Mouse (Mus musculus) embryonic facial prominence, embryonic 10.5 days (tissue): ENCODE data around the gene Dlx6. TPM values are rescaled to one million over a fixed set of nuclear protein-coding genes. Genes with fewer than 3 reads are reported as not detected.

Source experiments
- DNase-seq: peaks from one replicate; pipeline ENCODE4 v3.0.0-alpha.2; 2017; ENCODE audit warnings: low spot score
- H3K27ac ChIP-seq: fragments of 300-500 bp; sonication (generic); replicated peaks from 2 replicates; pipeline ENCODE4 v1.5.1; 2016; ENCODE audit warnings: mild to moderate bottlenecking
- H3K27me3 ChIP-seq: fragments of 300-500 bp; sonication (generic); replicated peaks from 2 replicates; pipeline ENCODE4 v1.6.1; 2016; ENCODE audit warnings: low read depth, mild to moderate bottlenecking; ENCODE audit not compliant: poor library complexity, severe bottlenecking
- H3K36me3 ChIP-seq: fragments of 300-500 bp; sonication (generic); replicated peaks from 2 replicates; pipeline ENCODE4 v1.6.1; 2016; ENCODE audit warnings: mild to moderate bottlenecking, moderate library complexity
- H3K4me1 ChIP-seq: fragments of 300-500 bp; sonication (generic); 2 replicates; pipeline ENCODE4 v1.6.1; 2016
- H3K4me3 ChIP-seq: fragments of 300-500 bp; sonication (generic); 2 replicates; pipeline ENCODE4 v1.5.1; 2016; ENCODE audit warnings: mild to moderate bottlenecking, moderate library complexity
- H3K9me3 ChIP-seq: fragments of 300-500 bp; sonication (generic); 2 replicates; pipeline ENCODE4 v1.6.1; 2016; ENCODE audit warnings: mild to moderate bottlenecking
- WGBS: fragments of 180-500 bp; shearing (Covaris S2); methylation state at CpG from one replicate; pipeline ENCODE4 v1.1.7; 2016; 5-methylcytosine and 5-hydroxymethylcytosine counted together
- polyA plus RNA-seq: library from polyadenylated mRNA; unstranded; fragments of >200 nt; fragmentation: Nextera tagmentation; extraction: Ambion mirVana; gene quantifications from 2 replicates; pipeline ENCODE4 v1.2.1, GENCODE M21; 2016

Dlx6 gene
- polyA plus RNA-seq, 1 experiment from 2014 or later = 5.9 TPM

GRCm38 (mm10) chr6:6873476-6874072 lies 10.4 kb downstream of the Dlx6 start:
- no peak for DNase-seq
- Histone ChIP-seq H3K36me3 (peaks cover 9% of the 10 kb centered on the region), H3K4me1 (peaks cover 37% of the 10 kb centered on the region), H3K27ac (peak overlapping the region; percentile 88), H3K4me3 (peak overlapping the region; percentile 73), H3K9me3 (no peaks in the 10 kb centered on the region), H3K27me3 (peaks cover 100% of the 10 kb centered on the region)
- 1% methylated on average over 19 of the region's 19 CpGs for WGBS

GRCm38 (mm10) chr6:6874073-6874771 lies 11.1 kb downstream of the Dlx6 start:
- peak; percentile 73 for DNase-seq
- peaks cover 44% of the 10 kb centered on the region for H3K4me1 ChIP-seq
- peak overlapping the region; percentile 73 for H3K4me3 ChIP-seq
- H3K36me3 ChIP-seq = peaks cover 14% of the 10 kb centered on the region
- peaks cover 100% of the 10 kb centered on the region for H3K27me3 ChIP-seq
- H3K27ac ChIP-seq = peak overlapping the region; percentile 88
- H3K9me3 ChIP-seq = no peaks in the 10 kb centered on the region
- WGBS = under 1% methylated on average over 25 of the region's 25 CpGs

DNA sequence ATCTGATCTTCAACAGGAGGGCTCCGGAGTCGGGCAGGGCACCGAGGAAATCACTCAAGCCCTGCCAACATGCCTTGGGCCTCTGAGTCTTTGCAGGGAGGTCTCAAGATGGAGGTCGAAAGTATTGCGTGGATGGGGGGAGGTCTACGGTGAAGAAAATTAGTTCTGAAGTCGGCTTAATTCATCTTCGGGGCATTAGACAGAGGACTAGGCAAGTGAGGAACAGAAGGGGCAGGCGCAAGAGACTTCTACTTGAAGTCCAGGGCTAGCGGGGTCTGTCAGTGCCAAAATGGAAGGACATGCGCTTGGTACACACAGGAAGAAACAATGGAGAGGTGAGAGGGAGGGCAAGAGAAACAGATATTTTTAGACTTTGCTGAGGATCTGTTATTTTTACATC lies 12.0 kb downstream of the Dlx6 start:
- H3K4me1 ChIP-seq = peaks cover 50% of the 10 kb centered on the region
- H3K36me3 ChIP-seq = peaks cover 16% of the 10 kb centered on the region
- under 1% methylated on average over 11 of the region's 11 CpGs for WGBS
- no peaks in the 10 kb centered on the region for H3K9me3 ChIP-seq
- peak overlapping the region; percentile 73 for H3K4me3 ChIP-seq
- H3K27ac ChIP-seq = peak overlapping the region; percentile 88
- peak; percentile 71 for DNase-seq
- peaks cover 100% of the 10 kb centered on the region for H3K27me3 ChIP-seq

GRCm38 (mm10) chr6:6875676-6876075 lies 12.5 kb downstream of the Dlx6 start:
- H3K4me1 ChIP-seq = peaks cover 48% of the 10 kb centered on the region
- peak overlapping the region; percentile 88 for H3K27ac ChIP-seq
- no peaks in the 10 kb centered on the region for H3K9me3 ChIP-seq
- 2% methylated on average over 9 of the region's 9 CpGs for WGBS
- H3K36me3 ChIP-seq = peaks cover 16% of the 10 kb centered on the region
- peaks cover 100% of the 10 kb centered on the region for H3K27me3 ChIP-seq
- H3K4me3 ChIP-seq = peak overlapping the region; percentile 73
- peak; percentile 44 for DNase-seq

GRCm38 (mm10) chr6:6876231-6876630 lies 13.1 kb downstream of the Dlx6 start:
- Histone ChIP-seq H3K4me1 (peaks cover 52% of the 10 kb centered on the region), H3K27ac (peak overlapping the region; percentile 88), H3K9me3 (no peaks in the 10 kb centered on the region), H3K27me3 (peaks cover 100% of the 10 kb centered on the region), H3K36me3 (peaks cover 16% of the 10 kb centered on the region), H3K4me3 (peak overlapping the region; percentile 73)
- DNase-seq = peak; percentile 34
- 4% methylated on average over 2 of the region's 2 CpGs for WGBS

DNA sequence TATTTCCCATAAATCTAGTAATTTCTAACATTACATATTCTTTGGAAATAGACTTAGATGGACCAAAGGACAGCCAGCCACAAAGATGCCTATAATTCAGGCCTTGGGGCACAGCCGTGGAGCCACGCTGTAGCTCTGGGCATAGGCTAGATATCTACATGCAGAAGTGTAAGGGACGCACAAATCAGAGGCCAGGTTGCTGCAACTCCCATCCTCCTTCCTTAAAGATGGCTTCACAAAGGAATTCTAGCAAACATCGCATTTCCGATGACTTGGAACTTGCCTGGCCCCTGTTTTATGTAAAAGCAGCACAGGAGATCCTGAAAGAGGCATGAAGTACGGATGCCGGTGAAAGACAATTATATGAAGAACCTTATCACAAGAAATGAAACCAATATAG lies 13.6 kb downstream of the Dlx6 start:
- DNase-seq = peak; percentile 32
- peaks cover 16% of the 10 kb centered on the region for H3K36me3 ChIP-seq
- H3K4me3 ChIP-seq = peak overlapping the region; percentile 73
- WGBS = 20% methylated on average over 7 of the region's 7 CpGs
- peaks cover 100% of the 10 kb centered on the region for H3K27me3 ChIP-seq
- H3K9me3 ChIP-seq = no peaks in the 10 kb centered on the region
- H3K27ac ChIP-seq = peak overlapping the region; percentile 88
- peaks cover 56% of the 10 kb centered on the region for H3K4me1 ChIP-seq

- no peak for DNase-seq
- peak overlapping the region; percentile 88 for H3K27ac ChIP-seq
- H3K9me3 ChIP-seq = no peaks in the 10 kb centered on the region
- peak overlapping the region; percentile 73 for H3K4me3 ChIP-seq
- H3K4me1 ChIP-seq = peaks cover 61% of the 10 kb centered on the region
- peaks cover 100% of the 10 kb centered on the region for H3K27me3 ChIP-seq
- 22% methylated on average over 5 of the region's 5 CpGs for WGBS
- H3K36me3 ChIP-seq = peaks cover 16% of the 10 kb centered on the region
These were observed 14.3 kb downstream of the Dlx6 start for GRCm38 (mm10) chr6:6877346-6877910.

DNA sequence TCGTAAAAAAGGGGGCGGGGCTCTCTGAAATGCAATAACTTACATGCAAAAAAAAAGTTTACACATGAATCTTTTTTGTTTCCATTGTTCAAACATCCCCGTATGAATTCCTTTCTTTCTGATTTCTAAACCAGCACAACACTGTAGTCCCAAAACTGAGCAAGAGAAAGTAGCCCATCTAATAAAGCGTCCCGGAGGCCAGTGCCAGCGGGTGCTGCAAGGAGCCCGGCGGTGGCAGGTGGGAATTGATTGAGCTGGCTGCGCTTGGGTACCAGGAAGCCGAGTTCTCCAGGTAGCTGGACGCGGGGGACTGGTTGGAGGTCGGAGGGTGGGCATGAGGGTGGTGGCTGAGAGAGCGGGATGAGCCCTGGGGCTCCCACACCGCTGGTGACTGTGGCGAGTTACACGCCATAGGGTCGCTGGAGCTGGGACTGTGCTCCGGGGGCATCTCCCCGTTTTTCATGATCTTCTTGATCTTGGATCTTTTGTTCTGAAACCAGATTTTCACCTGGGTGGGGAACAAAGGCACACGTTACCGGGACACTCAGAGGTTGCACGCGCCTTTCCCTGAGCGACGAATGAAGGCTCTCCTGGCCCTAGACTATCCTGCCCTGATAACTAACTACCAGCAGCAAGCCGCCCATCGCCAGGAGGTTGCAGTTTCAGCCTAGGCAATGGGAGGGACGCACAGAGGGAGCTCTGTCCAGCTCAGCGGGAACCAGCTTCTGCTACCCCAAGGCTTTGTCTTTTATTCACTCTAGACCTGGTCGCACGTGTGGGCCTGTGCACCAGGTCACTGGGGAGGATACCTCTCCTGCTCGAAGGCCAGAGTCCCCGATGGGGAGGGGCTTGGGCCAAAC lies 15.1 kb downstream of the Dlx6 start:
- WGBS = 7% methylated on average over 34 of the region's 34 CpGs
- DNase-seq = peak; percentile 56
- no peaks in the 10 kb centered on the region for H3K9me3 ChIP-seq

DNA sequence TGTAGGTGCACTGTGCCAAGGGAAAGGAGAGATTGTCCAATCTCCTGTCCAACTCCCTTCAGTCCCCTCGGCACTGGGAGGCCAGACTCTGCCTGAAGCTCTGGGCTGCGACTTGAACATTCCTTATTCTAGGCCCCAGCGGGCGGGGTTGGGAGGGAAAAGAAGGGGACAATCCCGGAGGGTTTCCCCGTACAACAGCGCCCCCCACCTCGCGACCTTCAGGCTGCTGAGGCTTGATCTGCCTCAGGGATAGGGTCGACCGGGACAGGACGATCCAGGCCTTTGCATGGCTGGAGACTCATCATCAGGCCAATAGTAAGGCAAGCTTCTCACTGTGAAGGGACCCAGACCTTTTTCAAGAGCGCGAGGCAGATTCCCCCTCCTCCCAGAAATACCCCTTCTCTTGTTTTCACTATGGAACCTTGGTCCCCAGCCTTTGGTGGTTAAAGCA lies 15.7 kb downstream of the Dlx6 start:
- peak; percentile 77 for DNase-seq
- 0% methylated on average over 14 of the region's 14 CpGs for WGBS
- peaks cover 16% of the 10 kb centered on the region for H3K36me3 ChIP-seq
- H3K4me3 ChIP-seq = peak overlapping the region; percentile 73
- H3K27ac ChIP-seq = peak overlapping the region; percentile 93
- peaks cover 100% of the 10 kb centered on the region for H3K27me3 ChIP-seq
- H3K4me1 ChIP-seq = peaks cover 56% of the 10 kb centered on the region
- no peaks in the 10 kb centered on the region for H3K9me3 ChIP-seq

More for the DNA sequence above, 15.1 kb downstream of the Dlx6 start:
- Histone ChIP-seq H3K27me3 (peaks cover 100% of the 10 kb centered on the region), H3K4me1 (peaks cover 60% of the 10 kb centered on the region), H3K27ac (peak overlapping the region; percentile 93), H3K36me3 (peaks cover 16% of the 10 kb centered on the region), H3K4me3 (peak overlapping the region; percentile 73)

- Histone ChIP-seq H3K4me3 (peak overlapping the region; percentile 73), H3K9me3 (no peaks in the 10 kb centered on the region), H3K27me3 (peaks cover 100% of the 10 kb centered on the region), H3K27ac (peak overlapping the region; percentile 93), H3K36me3 (peaks cover 16% of the 10 kb centered on the region), H3K4me1 (peaks cover 50% of the 10 kb centered on the region)
- DNase-seq = peak; percentile 70
- under 1% methylated on average over 44 of the region's 44 CpGs for WGBS
These were observed 16.5 kb downstream of the Dlx6 start for GRCm38 (mm10) chr6:6879371-6880325.

- H3K36me3 ChIP-seq = peaks cover 16% of the 10 kb centered on the region
- H3K4me3 ChIP-seq = peak overlapping the region; percentile 73
- peak; percentile 55 for DNase-seq
- no peaks in the 10 kb centered on the region for H3K9me3 ChIP-seq
- H3K27ac ChIP-seq = peak overlapping the region; percentile 93
- under 1% methylated on average over 24 of the region's 24 CpGs for WGBS
- peaks cover 44% of the 10 kb centered on the region for H3K4me1 ChIP-seq
- H3K27me3 ChIP-seq = peaks cover 96% of the 10 kb centered on the region
These were observed 17.4 kb downstream of the Dlx6 start for GRCm38 (mm10) chr6:6880361-6881114.
